Mouse (Mus musculus) bone marrow macrophage, adult 2 months (primary cell): ENCODE measurements around the gene Rpl10-ps3.

Source experiments
- CTCF ChIP-seq: IDR thresholded peaks from 2 replicates; pipeline ENCODE4 v1.5.1; 2012; ENCODE audit warnings: low read depth, mild to moderate bottlenecking, low read length, moderate library complexity
- POLR2A ChIP-seq: IDR thresholded peaks from 2 replicates; pipeline ENCODE4 v1.6.1; 2012; ENCODE audit warnings: mild to moderate bottlenecking, low read depth, low read length, borderline replicate concordance

- TF ChIP-seq CTCF (no peak), POLR2A (no peak)
Observed at GRCm38 (mm10) chr9:50348256-50348655, 3.5 kb upstream of the Rpl10-ps3 start.
